18 mouse cellular contexts compared by ENCODE assay signal in genomic region chr17:27532095-27532494, GRCm38 (mm10). TPM values are rescaled to one million over a fixed set of nuclear protein-coding genes. Genes with fewer than 3 reads are reported as not detected.
DNase-seq lines count a peak whose midpoint lies in the region; ATAC-seq and TF ChIP-seq lines count a peak whose summit lies in the region.
"Had no signal": no experiment of that assay in that cellular context is flagged by ENCODE, and none has a peak within 500 bp of the region (broad histone marks: within the 10 kb centered on the region; RNA-seq: fewer than 3 reads in every experiment).

No protein-coding gene starts in this region.

- H3K4me2 ChIP-seq in heart, embryonic 12.5 days, result no peak overlapping the region
- H3K4me2 ChIP-seq: hindbrain, embryonic 14.5 days; limb, embryonic 12.5 days; lung, embryonic 15.5 days; midbrain, embryonic 12.5 days had no signal

- in situ Hi-C loops in ES-E14 (cut with MboI; ENCODE audit: low sequenced_read_pairs in 2 of 2, unreplicated experiment in 2 of 2), result no loop called here

- H3K4me3 ChIP-seq in heart, embryonic 12.5 days, result no peak overlapping the region
- H3K4me3 ChIP-seq in ES-E14 (ENCODE audit: insufficient read depth in 1 of 2, low read depth in 1 of 2, low read length in 2 of 2, poor library complexity in 1 of 2, severe bottlenecking in 1 of 2), result no peak overlapping the region
- H3K4me3 ChIP-seq in kidney, adult 2 months (ENCODE audit: insufficient read depth, low read depth, low read length), result no peak overlapping the region
- H3K4me3 ChIP-seq: limb, embryonic 12.5 days; lung, embryonic 15.5 days; midbrain, embryonic 12.5 days had no signal

- no peaks in the 10 kb centered on the region; the same call in 1 of the 2 replicates for H3K4me1 ChIP-seq in heart, embryonic 12.5 days (replicated peaks)
- H3K4me1 ChIP-seq in ES-E14 (ENCODE audit: control insufficient read depth in 2 of 2, insufficient read depth in 2 of 2, low read length in 2 of 2, poor library complexity in 1 of 2), result 0 out of 4 replicates have a peak, but pooled peaks cover 0 to 2% of the 10 kb centered on the region in 2 experiments
- no peaks in the 10 kb centered on the region for H3K4me1 ChIP-seq in kidney, adult 2 months (ENCODE audit: control insufficient read depth, insufficient read depth, low read length)
- H3K4me1 ChIP-seq: lung, embryonic 15.5 days; midbrain, embryonic 12.5 days had no signal

- peak; percentile 46; the same call in 1 of the 2 replicates for ATAC-seq in heart, embryonic 12.5 days (ENCODE audit: insufficient number of reproducible peaks, low FRiP score)
- ATAC-seq: intestine, embryonic 16.5 days had no signal

- no peak for TF ChIP-seq POLR2A in kidney, adult 2 months (IDR thresholded peaks at IDR 0.05; ENCODE audit: low read depth, low read length)

- no peak for DNase-seq in heart, adult 9 months (ENCODE audit: low spot score in 2 of 2)
- DNase-seq in ES-E14 (ENCODE audit: low read depth, low spot score) (no peak), liver (peak; percentile 78)
- DNase-seq in testis, postnatal 14 days (ENCODE audit: low spot score), result no peak
- DNase-seq in kidney, adult 2 months, result no peak
- no peak for DNase-seq in layer of hippocampus, adult 11-12 months (ENCODE audit: low spot score)
- DNase-seq: cerebellum, adult 2 months; heart, adult 18-20 months; heart, postnatal 14 days; right cerebral cortex, postnatal 14 days; thymus, postnatal 25 days had no signal

- no peak overlapping the region for H3K27ac ChIP-seq in heart, embryonic 12.5 days (ENCODE audit: poor library complexity, severe bottlenecking)
- H3K27ac ChIP-seq in ES-E14 (ENCODE audit: insufficient read depth, low read depth, low read length, poor library complexity, severe bottlenecking), result no peak overlapping the region; the same call in 1 of the 2 replicates
- no peak overlapping the region for H3K27ac ChIP-seq in kidney, adult 2 months (ENCODE audit: insufficient read depth, low read depth, low read length)
- H3K27ac ChIP-seq: hindbrain, embryonic 14.5 days; kidney, postnatal 0 days; limb, embryonic 12.5 days; lung, embryonic 15.5 days; midbrain, embryonic 12.5 days had no signal

- 0 out of 2 replicates have a peak, but pooled peaks cover 4% of the 10 kb centered on the region for H3K9me3 ChIP-seq in heart, embryonic 12.5 days (replicated peaks)
- peaks cover 9% of the 10 kb centered on the region; the same call in 1 of the 2 replicates for H3K9me3 ChIP-seq in ES-E14 (ENCODE audit: control insufficient read depth, insufficient read depth, low read depth, low read length)
- H3K9me3 ChIP-seq: limb, embryonic 12.5 days; lung, embryonic 15.5 days; midbrain, embryonic 12.5 days had no signal

- no peak overlapping the region for H3K9ac ChIP-seq in heart, embryonic 12.5 days
- no peak overlapping the region for H3K9ac ChIP-seq in ES-E14 (ENCODE audit: insufficient read depth, low read depth, low read length, poor library complexity, severe bottlenecking)
- H3K9ac ChIP-seq: hindbrain, embryonic 14.5 days; limb, embryonic 12.5 days; lung, embryonic 15.5 days; midbrain, embryonic 12.5 days had no signal

- TF ChIP-seq CTCF in kidney, adult 2 months (conservative IDR thresholded peaks at IDR 0.05; ENCODE audit: insufficient read depth, insufficient read length, low read depth, low read length), result no peak

- H3K27me3 ChIP-seq in heart, embryonic 12.5 days (replicated peaks), result no peaks in the 10 kb centered on the region
- H3K27me3 ChIP-seq in kidney, adult 2 months (replicated peaks; ENCODE audit: control insufficient read depth, insufficient read depth, low read length), result no peaks in the 10 kb centered on the region
- H3K27me3 ChIP-seq: limb, embryonic 12.5 days; lung, embryonic 15.5 days; midbrain, embryonic 12.5 days had no signal

- H3K36me3 ChIP-seq in heart, embryonic 12.5 days, result no peaks in the 10 kb centered on the region
- no peaks in the 10 kb centered on the region for H3K36me3 ChIP-seq in ES-E14 (ENCODE audit: control insufficient read depth, insufficient read depth, low read length, poor library complexity, severe bottlenecking)
- H3K36me3 ChIP-seq in kidney, adult 2 months (ENCODE audit: control insufficient read depth, insufficient read depth, low read length), result no peaks in the 10 kb centered on the region
- H3K36me3 ChIP-seq: limb, embryonic 12.5 days; lung, embryonic 15.5 days; midbrain, embryonic 12.5 days had no signal

- WGBS in heart, embryonic 12.5 days, result 77% methylated on average over 8 of the region's 8 CpGs
- WGBS in kidney, adult 2 months, result 73% methylated on average over 8 of the region's 8 CpGs

TF ChIP-seq in ES-E14, 5 proteins besides CTCF, POLR2A, EP300 and RAD21:
- no peak for TF ChIP-seq ZC3H11A (IDR thresholded peaks at IDR 0.05; ENCODE audit: borderline replicate concordance, low read depth, low read length)
- peak; percentile 90 for TF ChIP-seq MAFK (IDR thresholded peaks at IDR 0.05; ENCODE audit: insufficient read depth, low read depth, low read length)
- no peak for TF ChIP-seq HCFC1 (IDR thresholded peaks at IDR 0.05; ENCODE audit: borderline replicate concordance, insufficient read depth, low read length)
- TF ChIP-seq CHD2 (IDR thresholded peaks at IDR 0.05; ENCODE audit: low read depth, low read length), result no peak
- peak; percentile 52 for TF ChIP-seq ZNF384 (IDR thresholded peaks at IDR 0.05; ENCODE audit: low read depth, low read length)
TF ChIP-seq in ES-E14: peak in this region for 2.

RNA-seq across cellular contexts. Expression of gene Grm4, which starts 10.9 kb away (rescaled TPM):
- polyA plus RNA-seq in heart, embryonic 12.5 days (2016; fragmentation: Nextera tagmentation; extraction: Ambion mirVana), result 0.08 and 0.10 TPM in 2 replicates
- total RNA-seq in ES-E14 (2012; rRNA removed), result 0.49 and 0.74 TPM in 2 replicates
- 0.02 and 0.03 TPM in 2 replicates for polyA plus RNA-seq in kidney, adult 2 months (2012; rRNA removed)

RNA-seq across cellular contexts. Expression of gene Hmga1, which starts 24.2 kb away (rescaled TPM):
- 188 and 194 TPM in 2 replicates for polyA plus RNA-seq in heart, embryonic 12.5 days (2016; fragmentation: Nextera tagmentation; extraction: Ambion mirVana)
- 142 and 175 TPM in 2 replicates for total RNA-seq in ES-E14 (2012; rRNA removed)
- polyA plus RNA-seq in kidney, adult 2 months (2012; rRNA removed), result 37.4 and 38.9 TPM in 2 replicates

RNA-seq across cellular contexts. Expression of gene AI413582, which starts 33.5 kb away (rescaled TPM):
- polyA plus RNA-seq in heart, embryonic 12.5 days (2016; fragmentation: Nextera tagmentation; extraction: Ambion mirVana), result 13.2 and 14.9 TPM in 2 replicates
- total RNA-seq in ES-E14 (2012; rRNA removed), result 6.8 and 9.2 TPM in 2 replicates
- polyA plus RNA-seq in kidney, adult 2 months (2012; rRNA removed), result 41.7 and 55.7 TPM in 2 replicates
